Mouse (Mus musculus) cerebellum, adult 2 months (tissue): ENCODE measurements around the gene Camkmt. TPM values are rescaled to one million over a fixed set of nuclear protein-coding genes. Genes with fewer than 3 reads are reported as not detected.
A peak's percentile ranks its signal among the peaks of the same experiment; 100 is the strongest.

Source experiments
- DNase-seq, 2 experiments: peaks; one replicate each; pipeline ENCODE4 v3.0.0; 2021
- H3K27ac ChIP-seq: fragments of 200-500 bp; 2 replicates; pipeline ENCODE4 v1.5.1; 2012; ENCODE audit warnings: low read length, control low read depth, inconsistent platforms; ENCODE audit not compliant: insufficient read depth
- H3K27me3 ChIP-seq: fragments of 200-500 bp; 2 replicates; pipeline ENCODE4 v1.6.1; 2012; ENCODE audit warnings: inconsistent platforms, mild to moderate bottlenecking, low read length, moderate library complexity; ENCODE audit not compliant: control insufficient read depth, insufficient read depth
- H3K4me1 ChIP-seq: fragments of 200-500 bp; 2 replicates; pipeline ENCODE4 v1.6.1; 2011; ENCODE audit warnings: low read length; ENCODE audit not compliant: control insufficient read depth, insufficient read depth
- H3K4me3 ChIP-seq: fragments of 200-500 bp; replicated peaks from 2 replicates; pipeline ENCODE3; 2011; ENCODE audit warnings: mild to moderate bottlenecking, low read depth, low read length, control low read depth; ENCODE audit not compliant: insufficient read depth
- CTCF ChIP-seq: fragments of 200-500 bp; IDR thresholded peaks from 2 replicates; pipeline ENCODE4 v1.5.1; 2011; ENCODE audit warnings: low read depth, mild to moderate bottlenecking, control low read depth, low read length, moderate library complexity, borderline replicate concordance; ENCODE audit not compliant: insufficient read depth
- POLR2A ChIP-seq: fragments of 200-500 bp; IDR thresholded peaks from 2 replicates; pipeline ENCODE4 v1.6.1; 2011; ENCODE audit warnings: low read length, control low read depth, borderline replicate concordance; ENCODE audit not compliant: insufficient read depth
- WGBS: fragments of 180-500 bp; shearing (Covaris S2); methylation state at CpG from one replicate; pipeline ENCODE4 v1.1.7; 2018; 5-methylcytosine and 5-hydroxymethylcytosine counted together
- polyA plus RNA-seq: library from polyadenylated mRNA; depleted of rRNA; stranded (reverse); fragments of >200 nt; gene quantifications from 2 replicates; pipeline ENCODE4 v1.2.3, GENCODE M21; 2012

Camkmt gene
- polyA plus RNA-seq, 1 experiment = 6.6 TPM

- DNase-seq = no peak
- H3K27ac ChIP-seq = no peak overlapping the region
- no peaks in the 10 kb centered on the region for H3K4me1 ChIP-seq
- 64% methylated on average over 5 of the region's 5 CpGs for WGBS
- TF ChIP-seq CTCF (no peak), POLR2A (no peak)
- no peaks in the 10 kb centered on the region for H3K27me3 ChIP-seq
- H3K4me3 ChIP-seq = no peak overlapping the region
These were observed 192.1 kb downstream of the Camkmt start for GRCm38 (mm10) chr17:85282447-85282846.

GRCm38 (mm10) chr17:85291154-85291553 is 200.8 kb downstream of the Camkmt start:
- H3K27me3 ChIP-seq = no peaks in the 10 kb centered on the region
- no peak overlapping the region for H3K27ac ChIP-seq
- H3K4me3 ChIP-seq = no peak overlapping the region
- no peaks in the 10 kb centered on the region for H3K4me1 ChIP-seq
- TF ChIP-seq CTCF (no peak), POLR2A (no peak)
- 81% methylated on average over 4 of the region's 4 CpGs for WGBS
- DNase-seq = no peak

- no peaks in the 10 kb centered on the region for H3K4me1 ChIP-seq
- peak; percentile 75 to 78 for DNase-seq
- no peak for TF ChIP-seq CTCF
- H3K27ac ChIP-seq = no peak overlapping the region
- H3K27me3 ChIP-seq = no peaks in the 10 kb centered on the region
- no peak overlapping the region for H3K4me3 ChIP-seq
- 22% methylated on average over 5 of the region's 5 CpGs for WGBS
These were observed 201.2 kb downstream of the Camkmt start for GRCm38 (mm10) chr17:85291601-85292000.

GRCm38 (mm10) chr17:85292276-85292675 is 201.9 kb downstream of the Camkmt start:
- Histone ChIP-seq H3K27ac (no peak overlapping the region), H3K4me1 (no peaks in the 10 kb centered on the region), H3K27me3 (no peaks in the 10 kb centered on the region), H3K4me3 (no peak overlapping the region)
- 93% methylated on average over 6 of the region's 6 CpGs for WGBS
- TF ChIP-seq CTCF (no peak), POLR2A (no peak)
- DNase-seq = no peak

- 98% methylated on average over 3 of the region's 3 CpGs for WGBS
These were observed 213.3 kb downstream of the Camkmt start for GRCm38 (mm10) chr17:85303686-85304085.

GRCm38 (mm10) chr17:85308566-85308965 is 218.2 kb downstream of the Camkmt start:
- no peaks in the 10 kb centered on the region for H3K4me1 ChIP-seq
- DNase-seq = peak; percentile 24 to 68
- H3K4me3 ChIP-seq = no peak overlapping the region
- no peaks in the 10 kb centered on the region; the same call in 1 of the 2 replicates for H3K27me3 ChIP-seq
- WGBS = 37% methylated on average over 7 of the region's 7 CpGs
- no peak overlapping the region for H3K27ac ChIP-seq
- TF ChIP-seq CTCF (no peak), POLR2A (no peak)

More at GRCm38 (mm10) chr17:85303686-85304085, 213.3 kb downstream of the Camkmt start:
- Histone ChIP-seq H3K4me3 (no peak overlapping the region), H3K27me3 (no peaks in the 10 kb centered on the region), H3K4me1 (no peaks in the 10 kb centered on the region), H3K27ac (no peak overlapping the region)
- no peak for DNase-seq
- TF ChIP-seq CTCF = no peak
- no peak for TF ChIP-seq POLR2A

- TF ChIP-seq CTCF = no peak
- TF ChIP-seq POLR2A = no peak
- no peaks in the 10 kb centered on the region for H3K4me1 ChIP-seq
- no peaks in the 10 kb centered on the region; the same call in 1 of the 2 replicates for H3K27me3 ChIP-seq
- H3K4me3 ChIP-seq = no peak overlapping the region
- H3K27ac ChIP-seq = no peak overlapping the region
- WGBS = 31% methylated on average over 10 of the region's 10 CpGs
- DNase-seq = peak; percentile 37 to 55
These were observed 218.7 kb downstream of the Camkmt start for GRCm38 (mm10) chr17:85309046-85309445.

- H3K27ac ChIP-seq = no peak overlapping the region
- peak in 1 of 2 experiments; percentile 11 for DNase-seq
- no peak for TF ChIP-seq CTCF
- H3K4me1 ChIP-seq = no peaks in the 10 kb centered on the region
- 70% methylated on average over 13 of the region's 13 CpGs for WGBS
- H3K27me3 ChIP-seq = no peaks in the 10 kb centered on the region; the same call in 1 of the 2 replicates
- no peak overlapping the region for H3K4me3 ChIP-seq
These were observed 221.0 kb downstream of the Camkmt start for GRCm38 (mm10) chr17:85311348-85311747.

GRCm38 (mm10) chr17:85318401-85318800 is 228.0 kb downstream of the Camkmt start:
- no peak for TF ChIP-seq CTCF
- no peak for TF ChIP-seq POLR2A
- WGBS = 93% methylated on average over 10 of the region's 10 CpGs
- H3K4me3 ChIP-seq = no peak overlapping the region
- no peaks in the 10 kb centered on the region for H3K27me3 ChIP-seq
- H3K27ac ChIP-seq = no peak overlapping the region
- H3K4me1 ChIP-seq = no peaks in the 10 kb centered on the region
- DNase-seq = no peak
